Mouse (Mus musculus): Measurements from ENCODE around the gene Abcc1.

- no peak for TF ChIP-seq POLR2A (IDR thresholded peaks at IDR 0.05; ENCODE audit: borderline replicate concordance, insufficient read depth, low read length)
- no peak for TF ChIP-seq CTCF (IDR thresholded peaks at IDR 0.05; ENCODE audit: borderline replicate concordance, insufficient read depth, low read depth, low read length)
These were observed 77.2 kb downstream of the Abcc1 start for GRCm38 (mm10) chr16:14438561-14438960.

All from cerebellum, adult 2 months (tissue).